Mouse (Mus musculus) liver, embryonic 13.5 days (tissue): ENCODE results near the gene Celf1. TPM values are rescaled to one million over a fixed set of nuclear protein-coding genes. Genes with fewer than 3 reads are reported as not detected.

Experiments used
- ATAC-seq: fragments of 200-750 bp; cut with Nextera tagmentation; 2 replicates; pipeline ENCODE4 v1.8.0; 2017; ENCODE audit warnings: low read depth, mild to moderate bottlenecking, moderate number of reproducible peaks, moderate library complexity
- DNase-seq: peaks from one replicate; pipeline ENCODE4 v3.0.0; 2022
- H3K27ac ChIP-seq: fragments of 300-500 bp; sonication (generic); 2 replicates; pipeline ENCODE4 v1.5.1; 2015; ENCODE audit warnings: moderate library complexity, mild to moderate bottlenecking, inconsistent platforms
- H3K27me3 ChIP-seq: fragments of 300-500 bp; sonication (generic); 2 replicates; pipeline ENCODE4 v1.6.1; 2015; ENCODE audit warnings: mild to moderate bottlenecking, inconsistent platforms
- H3K36me3 ChIP-seq: fragments of 300-500 bp; sonication (generic); 2 replicates; pipeline ENCODE4 v1.6.1; 2015; ENCODE audit warnings: mild to moderate bottlenecking, inconsistent platforms
- H3K4me1 ChIP-seq: fragments of 300-500 bp; sonication (generic); replicated peaks from 2 replicates; pipeline ENCODE4 v1.6.1; 2015; ENCODE audit warnings: inconsistent platforms
- H3K4me2 ChIP-seq: fragments of 300-500 bp; sonication (generic); 2 replicates; pipeline ENCODE4 v1.6.1; 2015; ENCODE audit warnings: inconsistent platforms, mild to moderate bottlenecking, moderate library complexity
- H3K4me3 ChIP-seq: fragments of 300-500 bp; sonication (generic); replicated peaks from 2 replicates; pipeline ENCODE4 v1.5.1; 2015; ENCODE audit warnings: mild to moderate bottlenecking, inconsistent platforms
- H3K9ac ChIP-seq: fragments of 300-500 bp; sonication (generic); 2 replicates; pipeline ENCODE4 v1.6.1; 2015; ENCODE audit warnings: mild to moderate bottlenecking, inconsistent platforms
- H3K9me3 ChIP-seq: fragments of 300-500 bp; sonication (generic); replicated peaks from 2 replicates; pipeline ENCODE4 v1.6.1; 2016; ENCODE audit warnings: inconsistent platforms
- WGBS: fragments of 180-500 bp; shearing (Covaris S2); methylation state at CpG from one replicate; pipeline ENCODE4 v1.1.7; 2015; ENCODE audit not compliant: insufficient replicate concordance; 5-methylcytosine and 5-hydroxymethylcytosine counted together
- polyA plus RNA-seq: library from polyadenylated mRNA; unstranded; fragments of >200 nt; fragmentation: Nextera tagmentation; extraction: Ambion mirVana; gene quantifications from 2 replicates; pipeline ENCODE4 v1.2.1, GENCODE M21; 2015

Celf1 gene
- polyA plus RNA-seq, 1 experiment from 2014 or later: 54.9 TPM

- H3K4me3 ChIP-seq: peak overlapping the region; percentile 96
- peak overlapping the region; percentile 84 for H3K4me2 ChIP-seq
- DNase-seq (no peak), ATAC-seq (no peak)
- H3K9me3 ChIP-seq: no peaks in the 10 kb centered on the region
- H3K27ac ChIP-seq: no peak overlapping the region
- no peaks in the 10 kb centered on the region for H3K27me3 ChIP-seq
- peaks cover 64% of the 10 kb centered on the region for H3K4me1 ChIP-seq
- H3K36me3 ChIP-seq: no peaks in the 10 kb centered on the region
- WGBS: 61% methylated on average over 2 of the region's 2 CpGs
- peak overlapping the region; percentile 97 for H3K9ac ChIP-seq
These were observed 1.6 kb downstream of the Celf1 start for GRCm38 (mm10) chr2:90941744-90942143.

GRCm38 (mm10) chr2:90950149-90950548, 10.0 kb downstream of the Celf1 start:
- no peaks in the 10 kb centered on the region for H3K27me3 ChIP-seq

GRCm38 (mm10) chr2:90950582-90951194, 10.5 kb downstream of the Celf1 start:
- H3K4me1 ChIP-seq: peaks cover 66% of the 10 kb centered on the region
- no peak overlapping the region for H3K27ac ChIP-seq
- no peak for DNase-seq
- H3K27me3 ChIP-seq: no peaks in the 10 kb centered on the region
- no peak overlapping the region for H3K4me2 ChIP-seq
- H3K36me3 ChIP-seq: peaks cover 19% of the 10 kb centered on the region; the same call in 1 of the 2 replicates
- H3K4me3 ChIP-seq: no peak overlapping the region
- H3K9me3 ChIP-seq: no peaks in the 10 kb centered on the region
- H3K9ac ChIP-seq: no peak overlapping the region
- ATAC-seq: peak; percentile 54

More at GRCm38 (mm10) chr2:90950149-90950548, 10.0 kb downstream of the Celf1 start:
- 73% methylated on average over 5 of the region's 5 CpGs for WGBS
- H3K4me1 ChIP-seq: peaks cover 67% of the 10 kb centered on the region
- no peak for DNase-seq
- H3K9me3 ChIP-seq: no peaks in the 10 kb centered on the region
- H3K4me3 ChIP-seq: no peak overlapping the region
- H3K9ac ChIP-seq: no peak overlapping the region
- peak; percentile 5; the same call in 1 of the 2 replicates for ATAC-seq
- peaks cover 18% of the 10 kb centered on the region; the same call in 1 of the 2 replicates for H3K36me3 ChIP-seq
- H3K27ac ChIP-seq: no peak overlapping the region
- no peak overlapping the region for H3K4me2 ChIP-seq

- Histone ChIP-seq H3K36me3 (peaks cover 22% of the 10 kb centered on the region), H3K27ac (no peak overlapping the region), H3K9me3 (no peaks in the 10 kb centered on the region), H3K4me1 (peaks cover 61% of the 10 kb centered on the region), H3K9ac (no peak overlapping the region), H3K4me2 (no peak overlapping the region), H3K4me3 (no peak overlapping the region), H3K27me3 (no peaks in the 10 kb centered on the region)
- 82% methylated on average over 3 of the region's 3 CpGs for WGBS
- DNase-seq (no peak), ATAC-seq (no peak)
These were observed 13.3 kb downstream of the Celf1 start for GRCm38 (mm10) chr2:90953461-90953860.

- no peak overlapping the region for H3K27ac ChIP-seq
- WGBS: 72% methylated on average over 1 of the region's 1 CpGs
These were observed 15.9 kb downstream of the Celf1 start for GRCm38 (mm10) chr2:90956053-90956452.

GRCm38 (mm10) chr2:90958856-90959255, 18.7 kb downstream of the Celf1 start:
- Histone ChIP-seq H3K27me3 (no peaks in the 10 kb centered on the region), H3K9me3 (no peaks in the 10 kb centered on the region), H3K4me2 (no peak overlapping the region), H3K4me3 (no peak overlapping the region), H3K27ac (no peak overlapping the region), H3K4me1 (peaks cover 32% of the 10 kb centered on the region), H3K9ac (no peak overlapping the region), H3K36me3 (peaks cover 21% of the 10 kb centered on the region)
- no peak for DNase-seq
- no peak for ATAC-seq
- WGBS: 75% methylated on average over 3 of the region's 3 CpGs

More at GRCm38 (mm10) chr2:90956053-90956452, 15.9 kb downstream of the Celf1 start:
- no peak for ATAC-seq
- no peaks in the 10 kb centered on the region for H3K27me3 ChIP-seq
- H3K4me1 ChIP-seq: peaks cover 40% of the 10 kb centered on the region
- H3K4me2 ChIP-seq: no peak overlapping the region
- H3K9me3 ChIP-seq: no peaks in the 10 kb centered on the region
- H3K36me3 ChIP-seq: peaks cover 21% of the 10 kb centered on the region
- H3K9ac ChIP-seq: no peak overlapping the region
- DNase-seq: no peak
- H3K4me3 ChIP-seq: no peak overlapping the region

GRCm38 (mm10) chr2:90960012-90960411, 19.8 kb downstream of the Celf1 start:
- no peak overlapping the region for H3K9ac ChIP-seq
- DNase-seq: no peak
- H3K4me2 ChIP-seq: no peak overlapping the region
- peaks cover 18% of the 10 kb centered on the region for H3K36me3 ChIP-seq
- H3K4me1 ChIP-seq: peaks cover 37% of the 10 kb centered on the region
- no peaks in the 10 kb centered on the region for H3K27me3 ChIP-seq
- no peak overlapping the region for H3K4me3 ChIP-seq
- ATAC-seq: no peak
- H3K9me3 ChIP-seq: no peaks in the 10 kb centered on the region
- 89% methylated on average over 2 of the region's 2 CpGs for WGBS
- no peak overlapping the region for H3K27ac ChIP-seq

GRCm38 (mm10) chr2:90963304-90963703, 23.1 kb downstream of the Celf1 start:
- Histone ChIP-seq H3K4me1 (peaks cover 44% of the 10 kb centered on the region), H3K9me3 (no peaks in the 10 kb centered on the region), H3K9ac (no peak overlapping the region), H3K4me2 (no peak overlapping the region), H3K27me3 (no peaks in the 10 kb centered on the region), H3K27ac (no peak overlapping the region), H3K4me3 (no peak overlapping the region), H3K36me3 (peaks cover 10% of the 10 kb centered on the region)
- WGBS: 83% methylated on average over 1 of the region's 1 CpGs
- ATAC-seq (no peak), DNase-seq (no peak)

GRCm38 (mm10) chr2:90964811-90965465, 24.8 kb downstream of the Celf1 start:
- H3K27me3 ChIP-seq: no peaks in the 10 kb centered on the region
- H3K36me3 ChIP-seq: peaks cover under 1% of the 10 kb centered on the region; the same call in 1 of the 2 replicates
- H3K27ac ChIP-seq: peak overlapping the region; percentile 3; the same call in 1 of the 2 replicates
- H3K9ac ChIP-seq: no peak overlapping the region
- peak; percentile 4 for DNase-seq
- H3K4me3 ChIP-seq: no peak overlapping the region
- 43% methylated on average over 7 of the region's 7 CpGs for WGBS
- no peaks in the 10 kb centered on the region for H3K9me3 ChIP-seq
- no peak overlapping the region for H3K4me2 ChIP-seq
- H3K4me1 ChIP-seq: peaks cover 47% of the 10 kb centered on the region
- peak; percentile 80 for ATAC-seq

- Histone ChIP-seq H3K36me3 (no peaks in the 10 kb centered on the region), H3K27ac (no peak overlapping the region; the same call in 1 of the 2 replicates), H3K4me1 (peaks cover 50% of the 10 kb centered on the region), H3K27me3 (no peaks in the 10 kb centered on the region), H3K4me2 (no peak overlapping the region), H3K9me3 (no peaks in the 10 kb centered on the region), H3K4me3 (no peak overlapping the region), H3K9ac (no peak overlapping the region)
- WGBS: 61% methylated on average over 2 of the region's 2 CpGs
- no peak for DNase-seq
- no peak for ATAC-seq
These were observed 25.4 kb downstream of the Celf1 start for GRCm38 (mm10) chr2:90965466-90966080.

GRCm38 (mm10) chr2:90970606-90971005, 30.4 kb downstream of the Celf1 start:
- H3K27ac ChIP-seq: no peak overlapping the region
- no peak overlapping the region for H3K9ac ChIP-seq

More at GRCm38 (mm10) chr2:90970606-90971005, 30.4 kb downstream of the Celf1 start:
- peaks cover 8% of the 10 kb centered on the region; the same call in 1 of the 2 replicates for H3K36me3 ChIP-seq
- no peaks in the 10 kb centered on the region for H3K27me3 ChIP-seq
- H3K9me3 ChIP-seq: no peaks in the 10 kb centered on the region
- peaks cover 28% of the 10 kb centered on the region for H3K4me1 ChIP-seq
- DNase-seq (no peak), ATAC-seq (no peak)
- H3K4me2 ChIP-seq: no peak overlapping the region
- H3K4me3 ChIP-seq: no peak overlapping the region
